Mouse (Mus musculus): ENCODE data around the gene D830030K20Rik. TPM values are rescaled to one million over a fixed set of nuclear protein-coding genes. Genes with fewer than 3 reads are reported as not detected.
A peak's percentile ranks its signal among the peaks of the same experiment; 100 is the strongest.
"Not testable (repeated sequence)": the region's sequence is repeated elsewhere in the genome, so short reads cannot be mapped to it uniquely, and the experiment has no call there.

D830030K20Rik gene
- total RNA-seq (2021) = 1 to 10 TPM; 2.0 TPM

DNA sequence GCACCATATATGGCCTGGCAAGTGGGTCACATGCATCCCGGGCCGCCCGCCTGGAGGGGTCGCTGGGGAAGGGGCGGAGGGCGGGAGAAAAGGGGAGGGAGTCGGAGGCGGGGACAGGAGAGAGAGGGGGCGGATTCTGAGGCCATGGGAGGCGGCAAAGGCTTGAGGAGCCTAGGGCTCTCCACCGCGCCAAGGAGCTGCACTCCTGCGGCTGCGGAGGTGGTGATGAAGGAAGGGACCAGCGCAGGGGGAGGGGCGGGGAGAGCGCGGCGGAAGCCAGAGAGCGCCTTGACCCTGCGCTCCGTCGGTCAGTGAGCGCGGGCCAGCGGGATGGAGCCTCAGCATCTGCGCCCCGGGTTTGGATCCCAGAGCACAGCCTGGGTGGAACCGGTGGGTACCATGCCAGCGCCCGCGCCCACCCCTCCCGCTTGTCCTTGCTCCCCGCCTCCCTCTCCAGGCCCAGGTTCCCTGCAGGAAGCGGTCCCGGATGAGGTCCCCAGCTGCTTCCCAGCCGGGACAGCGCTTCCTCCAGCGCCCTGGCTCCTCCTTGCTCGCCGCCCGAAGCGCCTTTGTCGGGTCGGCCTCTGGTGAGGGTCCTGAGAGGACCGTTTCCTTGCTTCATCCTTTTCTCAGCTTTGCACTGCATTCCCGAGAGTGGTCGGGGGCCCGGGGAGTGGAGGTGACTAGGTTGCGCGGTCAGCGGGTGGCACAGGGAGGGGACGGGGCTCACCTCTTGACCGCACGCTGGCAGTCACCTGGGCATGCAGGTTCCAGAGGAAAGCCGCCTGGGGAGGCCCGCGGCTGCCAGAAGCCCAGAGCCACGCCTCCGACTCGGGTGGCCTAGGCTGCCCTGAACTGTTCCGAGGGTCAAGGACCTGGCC, at the start of gene D830030K20Rik:
Gene D830030K20Rik, plus strand, starts transcription at position 217 of the 881 bp plus-strand sequence.
- DNase-seq (ENCODE audit: low spot score); intact Hi-C loops (cut with DNase I): not testable (repeated sequence)

DNA sequence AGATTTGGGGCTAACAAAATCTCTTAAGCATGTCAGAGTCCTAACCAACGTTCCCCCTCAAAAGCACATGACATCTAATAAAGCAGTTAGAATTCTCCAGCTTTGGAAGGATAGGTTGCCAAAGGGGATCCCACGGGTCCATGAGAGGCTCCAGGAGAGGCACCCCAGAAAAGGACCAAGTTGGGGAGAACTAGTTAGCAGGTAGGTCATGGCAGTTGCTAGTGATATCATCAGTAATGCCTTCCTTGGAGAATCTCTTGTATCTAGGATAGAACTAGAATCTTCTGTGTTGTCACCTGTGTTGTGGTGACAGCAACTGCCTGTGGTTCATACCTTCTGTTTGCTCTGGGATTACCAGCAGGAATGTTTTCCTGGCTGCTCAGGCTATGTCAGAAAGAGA, 20.3 kb upstream of the D830030K20Rik start, which contains the start of gene Gm5795:
Gene Gm5795, plus strand, starts transcription at position 301 of the 400 bp plus-strand sequence.
- intact Hi-C loops (cut with DNase I) = not testable (repeated sequence)

DNA sequence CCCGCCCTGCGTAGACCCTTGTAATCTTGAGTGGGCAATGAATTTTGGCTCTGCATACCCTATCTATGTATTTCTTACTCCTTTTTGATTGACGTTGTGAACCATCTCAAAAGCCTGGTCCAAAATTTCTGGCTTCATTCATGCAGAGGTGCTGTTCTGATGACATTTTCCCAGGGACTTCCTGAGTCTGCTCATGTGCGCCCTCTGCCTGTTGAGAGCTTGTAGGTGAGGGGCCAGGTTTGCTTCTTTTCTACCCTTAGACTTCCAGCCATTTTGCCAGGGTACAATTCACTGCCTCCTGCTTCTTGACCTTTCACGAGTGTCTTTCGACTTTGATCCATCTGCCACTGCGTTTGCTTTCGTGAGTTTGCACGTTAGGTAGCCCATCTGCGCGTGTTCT, 1.1 kb downstream of the D830030K20Rik start:
- DNase-seq (ENCODE audit: low spot score); intact Hi-C loops (cut with DNase I): not testable (repeated sequence)

More for the DNA sequence above, 20.3 kb upstream of the D830030K20Rik start, which contains the start of gene Gm5795:
- DNase-seq (ENCODE audit: low spot score) = not testable (repeated sequence)

DNA sequence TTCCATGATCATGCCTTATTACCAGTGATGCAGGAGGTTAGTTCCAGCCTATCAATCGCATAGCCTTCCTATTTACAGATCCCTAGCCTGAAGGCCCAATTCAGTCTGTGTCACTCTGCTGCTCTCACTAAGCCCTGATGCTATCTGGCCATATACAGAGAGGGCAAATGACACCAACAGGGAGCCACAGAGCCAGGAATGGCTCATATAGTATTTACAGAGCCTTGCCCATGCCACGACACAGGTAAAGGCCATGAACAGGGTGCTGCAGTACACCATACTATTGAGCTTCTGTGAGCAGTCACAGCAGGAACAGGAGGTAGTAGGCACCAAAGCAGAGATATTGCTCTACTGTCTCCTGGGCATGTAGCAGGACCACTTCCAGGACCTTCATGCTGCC, 54.2 kb downstream of the D830030K20Rik start:
- peak; percentile 0 for DNase-seq (ENCODE audit: low spot score)
- intact Hi-C loops (cut with DNase I) = not testable (repeated sequence)

Other genes with a start within 250 kb of the D830030K20Rik start
- gene Gm2888, start 178.5 kb upstream of the D830030K20Rik start, total RNA-seq (2021) = not detected
- gene Gm2897, start 159.2 kb upstream of the D830030K20Rik start, total RNA-seq (2021) = not detected
- under 1 TPM in 1 of 2 experiments, not detected in 1; 0.48 TPM for gene Gm10340, start 74.5 kb upstream of the D830030K20Rik start, total RNA-seq (2021)
- not detected for gene Gm5795, start 20.2 kb upstream of the D830030K20Rik start, total RNA-seq (2021)
- gene Gm2956, start 124.1 kb downstream of the D830030K20Rik start, total RNA-seq (2021) = not detected
- not detected for gene Gm10413, start 186.6 kb downstream of the D830030K20Rik start, total RNA-seq (2021)
- gene Gm10409, start 204.1 kb downstream of the D830030K20Rik start, total RNA-seq (2021) = under 1 TPM; 0.18 to 0.34 TPM
- gene Gm3005, start 219.6 kb downstream of the D830030K20Rik start, total RNA-seq (2021) = not detected
- gene Gm10408, start 240.9 kb downstream of the D830030K20Rik start, total RNA-seq (2021) = not detected

Data from heart, postnatal 25 days (tissue).